Mouse (Mus musculus): ENCODE measurements around the gene Zfp870.
A peak's percentile ranks its signal among the peaks of the same experiment; 100 is the strongest.

Zfp870 gene

GRCm38 (mm10) chr17:32891239-32892180 is at the start of gene Zfp870:
TSS of gene Zfp870 (minus strand) at chr17:32891642.
- peak; percentile 96 for ATAC-seq (ENCODE audit: insufficient number of reproducible peaks, low FRiP score, low TSS enrichment)

- no peak for ATAC-seq (ENCODE audit: insufficient number of reproducible peaks, low FRiP score, low TSS enrichment)
Observed at GRCm38 (mm10) chr17:32939831-32940230, 48.4 kb upstream of the Zfp870 start.

GRCm38 (mm10) chr17:32927803-32928202 is 36.4 kb upstream of the Zfp870 start:
- no peak for ATAC-seq (ENCODE audit: insufficient number of reproducible peaks, low FRiP score, low TSS enrichment)

- ATAC-seq (ENCODE audit: insufficient number of reproducible peaks, low FRiP score, low TSS enrichment) = peak; percentile 78; the same call in 1 of the 2 replicates
Observed at GRCm38 (mm10) chr17:32924658-32925312, 33.3 kb upstream of the Zfp870 start.

- ATAC-seq (ENCODE audit: insufficient number of reproducible peaks, low FRiP score, low TSS enrichment) = no peak
Observed at GRCm38 (mm10) chr17:32923681-32924080, 32.2 kb upstream of the Zfp870 start.

- ATAC-seq (ENCODE audit: insufficient number of reproducible peaks, low FRiP score, low TSS enrichment) = no peak
Observed at GRCm38 (mm10) chr17:32919123-32919522, 27.7 kb upstream of the Zfp870 start.

GRCm38 (mm10) chr17:32917131-32917530 is 25.7 kb upstream of the Zfp870 start, which contains the start of gene Cyp4f14:
TSS of gene Cyp4f14 (minus strand) at chr17:32917342.
- peak; percentile 76; the same call in 1 of the 2 replicates for ATAC-seq (ENCODE audit: insufficient number of reproducible peaks, low FRiP score, low TSS enrichment)

GRCm38 (mm10) chr17:32916075-32916474 is 24.6 kb upstream of the Zfp870 start:
- ATAC-seq (ENCODE audit: insufficient number of reproducible peaks, low FRiP score, low TSS enrichment) = no peak

GRCm38 (mm10) chr17:32906172-32906571 is 14.7 kb upstream of the Zfp870 start:
- ATAC-seq (ENCODE audit: insufficient number of reproducible peaks, low FRiP score, low TSS enrichment) = no peak

- peak; percentile 58; the same call in 1 of the 2 replicates for ATAC-seq (ENCODE audit: insufficient number of reproducible peaks, low FRiP score, low TSS enrichment)
Observed at GRCm38 (mm10) chr17:32905239-32905638, 13.8 kb upstream of the Zfp870 start.

- no peak for ATAC-seq (ENCODE audit: insufficient number of reproducible peaks, low FRiP score, low TSS enrichment)
Observed at GRCm38 (mm10) chr17:32904414-32904813, 13.0 kb upstream of the Zfp870 start.

- ATAC-seq (ENCODE audit: insufficient number of reproducible peaks, low FRiP score, low TSS enrichment) = no peak
Observed at GRCm38 (mm10) chr17:32901751-32902525, 10.5 kb upstream of the Zfp870 start.

- no peak for ATAC-seq (ENCODE audit: insufficient number of reproducible peaks, low FRiP score, low TSS enrichment)
Observed at GRCm38 (mm10) chr17:32895421-32895820, 4.0 kb upstream of the Zfp870 start.

- no peak for ATAC-seq (ENCODE audit: insufficient number of reproducible peaks, low FRiP score, low TSS enrichment)
Observed at GRCm38 (mm10) chr17:32893901-32894300, 2.5 kb upstream of the Zfp870 start.

- no peak for ATAC-seq (ENCODE audit: insufficient number of reproducible peaks, low FRiP score, low TSS enrichment)
Observed at GRCm38 (mm10) chr17:32890852-32891238, 597 bp downstream of the Zfp870 start.

GRCm38 (mm10) chr17:32889611-32890010 is 1.8 kb downstream of the Zfp870 start:
- no peak for ATAC-seq (ENCODE audit: insufficient number of reproducible peaks, low FRiP score, low TSS enrichment)

- ATAC-seq (ENCODE audit: insufficient number of reproducible peaks, low FRiP score, low TSS enrichment) = no peak
Observed at GRCm38 (mm10) chr17:32880320-32881218, 10.9 kb downstream of the Zfp870 start.

GRCm38 (mm10) chr17:32878773-32879172 is 12.7 kb downstream of the Zfp870 start:
- ATAC-seq (ENCODE audit: insufficient number of reproducible peaks, low FRiP score, low TSS enrichment) = no peak

GRCm38 (mm10) chr17:32877471-32878171 is 13.8 kb downstream of the Zfp870 start:
- no peak for ATAC-seq (ENCODE audit: insufficient number of reproducible peaks, low FRiP score, low TSS enrichment)
